Mouse (Mus musculus): Measurements from ENCODE around the gene Lrrc1. TPM values are rescaled to one million over a fixed set of nuclear protein-coding genes. Genes with fewer than 3 reads are reported as not detected.

Gene Lrrc1
- polyA plus RNA-seq, 1 experiment from 2014 or later = 9.4 TPM

GRCm38 (mm10) chr9:77516782-77517364 lies 27.8 kb downstream of the Lrrc1 start:
- Histone ChIP-seq H3K4me3 (no peak overlapping the region), H3K4me1 (peaks cover 7% of the 10 kb centered on the region), H3K36me3 (no peaks in the 10 kb centered on the region), H3K27ac (replicated peaks) (no peak overlapping the region), H3K4me2 (replicated peaks) (no peak overlapping the region), H3K9me3 (no peaks in the 10 kb centered on the region), H3K9ac (replicated peaks) (no peak overlapping the region), H3K27me3 (no peaks in the 10 kb centered on the region)
- ATAC-seq (replicated peaks) = no peak
- WGBS = 87% methylated on average over 7 of the region's 7 CpGs

GRCm38 (mm10) chr9:77513892-77514291 lies 30.8 kb downstream of the Lrrc1 start:
- Histone ChIP-seq H3K27ac (replicated peaks) (no peak overlapping the region), H3K4me3 (no peak overlapping the region), H3K36me3 (no peaks in the 10 kb centered on the region), H3K9me3 (no peaks in the 10 kb centered on the region), H3K9ac (replicated peaks) (no peak overlapping the region), H3K4me1 (peaks cover 7% of the 10 kb centered on the region), H3K4me2 (replicated peaks) (no peak overlapping the region), H3K27me3 (no peaks in the 10 kb centered on the region)
- 37% methylated on average over 3 of the region's 3 CpGs for WGBS
- no peak for ATAC-seq (replicated peaks)

- peak; percentile 32; the same call in 1 of the 2 replicates for ATAC-seq (replicated peaks)
- peaks cover 10% of the 10 kb centered on the region for H3K4me1 ChIP-seq
- H3K9me3 ChIP-seq = no peaks in the 10 kb centered on the region
- H3K4me2 ChIP-seq (replicated peaks) = no peak overlapping the region
- H3K9ac ChIP-seq (replicated peaks) = no peak overlapping the region
- H3K4me3 ChIP-seq = no peak overlapping the region
- H3K36me3 ChIP-seq = no peaks in the 10 kb centered on the region
- WGBS = 18% methylated on average over 6 of the region's 6 CpGs
- no peaks in the 10 kb centered on the region for H3K27me3 ChIP-seq
- no peak overlapping the region for H3K27ac ChIP-seq (replicated peaks)
These were observed 32.5 kb downstream of the Lrrc1 start for GRCm38 (mm10) chr9:77512220-77512619.

GRCm38 (mm10) chr9:77510574-77510973 lies 34.1 kb downstream of the Lrrc1 start:
- no peak overlapping the region for H3K9ac ChIP-seq (replicated peaks)
- H3K27ac ChIP-seq (replicated peaks) = no peak overlapping the region
- no peak for ATAC-seq (replicated peaks)
- peaks cover 10% of the 10 kb centered on the region for H3K4me1 ChIP-seq
- H3K4me3 ChIP-seq = no peak overlapping the region
- H3K36me3 ChIP-seq = no peaks in the 10 kb centered on the region
- WGBS = 79% methylated on average over 8 of the region's 8 CpGs
- H3K27me3 ChIP-seq = no peaks in the 10 kb centered on the region
- H3K9me3 ChIP-seq = no peaks in the 10 kb centered on the region
- no peak overlapping the region for H3K4me2 ChIP-seq (replicated peaks)

- no peak overlapping the region for H3K27ac ChIP-seq (replicated peaks)
- H3K9ac ChIP-seq (replicated peaks) = no peak overlapping the region
- H3K9me3 ChIP-seq = no peaks in the 10 kb centered on the region
- peaks cover 21% of the 10 kb centered on the region for H3K4me1 ChIP-seq
- no peak overlapping the region for H3K4me2 ChIP-seq (replicated peaks)
- no peak for ATAC-seq (replicated peaks)
- H3K27me3 ChIP-seq = no peaks in the 10 kb centered on the region
- no peaks in the 10 kb centered on the region for H3K36me3 ChIP-seq
- 95% methylated on average over 3 of the region's 3 CpGs for WGBS
- no peak overlapping the region for H3K4me3 ChIP-seq
These were observed 36.8 kb downstream of the Lrrc1 start for GRCm38 (mm10) chr9:77507743-77508394.

GRCm38 (mm10) chr9:77502548-77503438 lies 41.9 kb downstream of the Lrrc1 start:
- ATAC-seq (replicated peaks) = peak; percentile 86
- H3K4me2 ChIP-seq (replicated peaks) = peak overlapping the region; percentile 29
- H3K4me3 ChIP-seq = no peak overlapping the region
- H3K4me1 ChIP-seq = peaks cover 39% of the 10 kb centered on the region
- 7% methylated on average over 14 of the region's 14 CpGs for WGBS
- H3K9me3 ChIP-seq = no peaks in the 10 kb centered on the region
- H3K36me3 ChIP-seq = no peaks in the 10 kb centered on the region
- peak overlapping the region; percentile 78 for H3K27ac ChIP-seq (replicated peaks)
- no peaks in the 10 kb centered on the region for H3K27me3 ChIP-seq
- H3K9ac ChIP-seq (replicated peaks) = no peak overlapping the region

GRCm38 (mm10) chr9:77502171-77502547 lies 42.5 kb downstream of the Lrrc1 start:
- WGBS = 11% methylated on average over 6 of the region's 6 CpGs
- Histone ChIP-seq H3K27ac (replicated peaks) (peak overlapping the region; percentile 78), H3K36me3 (no peaks in the 10 kb centered on the region), H3K4me1 (peaks cover 44% of the 10 kb centered on the region), H3K27me3 (no peaks in the 10 kb centered on the region), H3K9me3 (no peaks in the 10 kb centered on the region), H3K4me3 (no peak overlapping the region), H3K9ac (replicated peaks) (no peak overlapping the region), H3K4me2 (replicated peaks) (no peak overlapping the region)
- ATAC-seq (replicated peaks) = peak; percentile 79

GRCm38 (mm10) chr9:77499084-77499483 lies 45.6 kb downstream of the Lrrc1 start:
- H3K4me2 ChIP-seq (replicated peaks) = no peak overlapping the region
- no peaks in the 10 kb centered on the region for H3K27me3 ChIP-seq
- WGBS = 72% methylated on average over 6 of the region's 6 CpGs
- peaks cover 59% of the 10 kb centered on the region for H3K4me1 ChIP-seq
- no peak for ATAC-seq (replicated peaks)
- H3K4me3 ChIP-seq = no peak overlapping the region
- no peaks in the 10 kb centered on the region for H3K36me3 ChIP-seq
- H3K9me3 ChIP-seq = no peaks in the 10 kb centered on the region
- H3K9ac ChIP-seq (replicated peaks) = no peak overlapping the region
- H3K27ac ChIP-seq (replicated peaks) = no peak overlapping the region

GRCm38 (mm10) chr9:77498406-77498805 lies 46.3 kb downstream of the Lrrc1 start:
- H3K9me3 ChIP-seq = no peaks in the 10 kb centered on the region
- H3K36me3 ChIP-seq = no peaks in the 10 kb centered on the region
- peaks cover 54% of the 10 kb centered on the region for H3K4me1 ChIP-seq
- H3K27ac ChIP-seq (replicated peaks) = no peak overlapping the region
- H3K27me3 ChIP-seq = no peaks in the 10 kb centered on the region
- H3K4me3 ChIP-seq = no peak overlapping the region
- 56% methylated on average over 3 of the region's 3 CpGs for WGBS
- no peak overlapping the region for H3K4me2 ChIP-seq (replicated peaks)
- no peak overlapping the region for H3K9ac ChIP-seq (replicated peaks)
- no peak for ATAC-seq (replicated peaks)

GRCm38 (mm10) chr9:77497173-77497572 lies 47.5 kb downstream of the Lrrc1 start:
- no peak overlapping the region for H3K4me3 ChIP-seq
- ATAC-seq (replicated peaks) = no peak
- H3K4me2 ChIP-seq (replicated peaks) = peak overlapping the region; percentile 7; the same call in 1 of the 2 replicates
- no peaks in the 10 kb centered on the region for H3K36me3 ChIP-seq
- peak overlapping the region; percentile 75 for H3K27ac ChIP-seq (replicated peaks)
- 14% methylated on average over 6 of the region's 6 CpGs for WGBS
- H3K27me3 ChIP-seq = no peaks in the 10 kb centered on the region
- peaks cover 42% of the 10 kb centered on the region for H3K4me1 ChIP-seq
- H3K9ac ChIP-seq (replicated peaks) = no peak overlapping the region
- H3K9me3 ChIP-seq = no peaks in the 10 kb centered on the region

- H3K9ac ChIP-seq (replicated peaks) = no peak overlapping the region; the same call in 1 of the 2 replicates
- peak overlapping the region; percentile 7; the same call in 1 of the 2 replicates for H3K4me2 ChIP-seq (replicated peaks)
- peaks cover 36% of the 10 kb centered on the region for H3K4me1 ChIP-seq
- no peaks in the 10 kb centered on the region for H3K9me3 ChIP-seq
- peak overlapping the region; percentile 75 for H3K27ac ChIP-seq (replicated peaks)
- ATAC-seq (replicated peaks) = peak; percentile 92
- H3K36me3 ChIP-seq = no peaks in the 10 kb centered on the region
- no peaks in the 10 kb centered on the region for H3K27me3 ChIP-seq
- H3K4me3 ChIP-seq = no peak overlapping the region
- 4% methylated on average over 12 of the region's 12 CpGs for WGBS
These were observed 48.1 kb downstream of the Lrrc1 start for GRCm38 (mm10) chr9:77496540-77497062.

GRCm38 (mm10) chr9:77494307-77494706 lies 50.4 kb downstream of the Lrrc1 start:
- H3K9ac ChIP-seq (replicated peaks) = no peak overlapping the region
- no peaks in the 10 kb centered on the region for H3K27me3 ChIP-seq
- H3K4me1 ChIP-seq = peaks cover 21% of the 10 kb centered on the region
- no peak overlapping the region for H3K4me2 ChIP-seq (replicated peaks)
- 92% methylated on average over 7 of the region's 7 CpGs for WGBS
- no peak overlapping the region for H3K27ac ChIP-seq (replicated peaks)
- H3K9me3 ChIP-seq = no peaks in the 10 kb centered on the region
- H3K4me3 ChIP-seq = no peak overlapping the region
- no peaks in the 10 kb centered on the region for H3K36me3 ChIP-seq
- no peak for ATAC-seq (replicated peaks)
